Mouse (Mus musculus) C2C12 (cell line): ENCODE measurements around the gene Zfp583. TPM values are rescaled to one million over a fixed set of nuclear protein-coding genes. Genes with fewer than 3 reads are reported as not detected.

Source experiments
- H3K27me3 ChIP-seq: one replicate; pipeline ENCODE4 v1.6.1; 2011; ENCODE audit not compliant: control insufficient read depth, insufficient read depth, insufficient read length
- H3K36me3 ChIP-seq: one replicate; pipeline ENCODE4 v1.6.1; 2011; ENCODE audit not compliant: control insufficient read depth, insufficient read depth
- H3K4me3 ChIP-seq: one replicate; pipeline ENCODE4 v1.5.1; 2011; ENCODE audit warnings: mild to moderate bottlenecking, control low read depth; ENCODE audit not compliant: poor library complexity, insufficient read depth, severe bottlenecking
- H3K79me2 ChIP-seq: one replicate; pipeline ENCODE4 v1.6.1; 2011; ENCODE audit not compliant: control insufficient read depth, insufficient read depth
- H3K79me3 ChIP-seq: one replicate; pipeline ENCODE4 v1.6.1; 2011; ENCODE audit warnings: low read depth, control low read depth
- H3ac ChIP-seq: one replicate; pipeline ENCODE3; 2011; ENCODE audit warnings: low read depth; ENCODE audit not compliant: control insufficient read depth, insufficient read length
- CEBPB ChIP-seq: IDR thresholded peaks from one replicate; pipeline ENCODE4 v1.6.1; 2011; ENCODE audit warnings: low read depth, mild to moderate bottlenecking, control low read depth, moderate library complexity
- CTCF ChIP-seq: IDR thresholded peaks from one replicate; pipeline ENCODE4 v1.5.1; 2011; ENCODE audit not compliant: control insufficient read depth, insufficient read depth, insufficient read length
- FOSL1 ChIP-seq: IDR thresholded peaks from one replicate; pipeline ENCODE4 v1.8.0; 2011; ENCODE audit warnings: mild to moderate bottlenecking, low read length; ENCODE audit not compliant: poor library complexity, insufficient read depth, severe bottlenecking
- MAX ChIP-seq: IDR thresholded peaks from one replicate; pipeline ENCODE4 v1.6.1; 2011; ENCODE audit warnings: mild to moderate bottlenecking, control low read depth
- MYOD1 ChIP-seq: IDR thresholded peaks from one replicate; pipeline ENCODE4 v1.6.1; 2011; ENCODE audit warnings: low read depth; ENCODE audit not compliant: control insufficient read depth, insufficient read length
- MYOG ChIP-seq: IDR thresholded peaks from one replicate; pipeline ENCODE4 v1.6.1; 2011; ENCODE audit not compliant: control insufficient read depth, insufficient read length; ENCODE audit errors: extremely low read depth
- USF1 ChIP-seq: IDR thresholded peaks from one replicate; pipeline ENCODE4 v1.6.1; 2011; ENCODE audit warnings: low read depth, mild to moderate bottlenecking, control low read depth, moderate library complexity
- polyA plus RNA-seq: library from polyadenylated mRNA; unstranded; fragments of >200 nt; fragmentation: generic; extraction: Trizol; gene quantifications from one replicate; pipeline ENCODE4 v1.2.1, GENCODE M21; 2012; ENCODE audit warnings: missing spikeins

The Zfp583 gene
- polyA plus RNA-seq, 1 experiment = 0.18 TPM

DNA sequence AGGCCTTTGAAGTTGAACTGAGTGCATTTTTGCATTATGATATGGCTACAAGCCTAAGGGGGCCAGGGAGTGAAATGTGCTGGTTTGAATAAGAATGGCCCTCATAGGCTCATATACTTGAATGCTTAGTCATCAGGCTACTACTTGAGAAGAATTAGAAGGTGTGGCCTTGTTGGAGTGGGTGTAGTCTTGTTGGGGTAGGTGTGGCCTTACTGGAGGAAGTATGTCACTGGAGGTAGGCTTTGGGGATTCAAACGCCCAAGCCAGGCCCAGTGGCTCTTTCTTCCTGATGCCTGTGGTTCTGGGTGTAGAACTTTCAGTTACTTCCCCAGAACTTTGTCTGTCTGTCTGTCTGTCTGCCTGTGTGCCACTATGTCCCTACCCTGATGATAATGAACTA, 33.7 kb upstream of the Zfp583 start:
- Histone ChIP-seq H3K79me2 (no peaks in the 10 kb centered on the region), H3K36me3 (no peaks in the 10 kb centered on the region), H3K27me3 (no peaks in the 10 kb centered on the region), H3ac (no peak overlapping the region), H3K79me3 (peaks cover 3% of the 10 kb centered on the region), H3K4me3 (no peak overlapping the region)
- TF ChIP-seq MAX (no peak), FOSL1 (no peak), CEBPB (no peak), USF1 (no peak), MYOD1 (no peak), MYOG (no peak), CTCF (no peak)

- TF ChIP-seq CEBPB (no peak), FOSL1 (no peak), MYOG (no peak), MAX (no peak), CTCF (no peak), MYOD1 (no peak), USF1 (no peak)
- Histone ChIP-seq H3K79me2 (no peaks in the 10 kb centered on the region), H3K4me3 (peak within 1 kb of the TSS; percentile 36), H3K36me3 (no peaks in the 10 kb centered on the region), H3ac (peak within 1 kb of the TSS; percentile 87), H3K79me3 (peaks cover 3% of the 10 kb centered on the region), H3K27me3 (no peaks in the 10 kb centered on the region)
These were observed 32.0 kb upstream of the Zfp583 start, which contains the start of gene Zfp78 for GRCm38 (mm10) chr7:6363047-6363488. Zfp78 (plus strand) TSS chr7:6363280.

GRCm38 (mm10) chr7:6362268-6363046, 31.4 kb upstream of the Zfp583 start:
- H3K27me3 ChIP-seq = peaks cover under 1% of the 10 kb centered on the region
- H3K36me3 ChIP-seq = no peaks in the 10 kb centered on the region
- peak overlapping the region; percentile 47 for H3ac ChIP-seq
- H3K79me3 ChIP-seq = peaks cover 3% of the 10 kb centered on the region
- no peaks in the 10 kb centered on the region for H3K79me2 ChIP-seq
- H3K4me3 ChIP-seq = peak overlapping the region; percentile 36
- TF ChIP-seq FOSL1 (no peak), MYOG (no peak), CTCF (no peak)

DNA sequence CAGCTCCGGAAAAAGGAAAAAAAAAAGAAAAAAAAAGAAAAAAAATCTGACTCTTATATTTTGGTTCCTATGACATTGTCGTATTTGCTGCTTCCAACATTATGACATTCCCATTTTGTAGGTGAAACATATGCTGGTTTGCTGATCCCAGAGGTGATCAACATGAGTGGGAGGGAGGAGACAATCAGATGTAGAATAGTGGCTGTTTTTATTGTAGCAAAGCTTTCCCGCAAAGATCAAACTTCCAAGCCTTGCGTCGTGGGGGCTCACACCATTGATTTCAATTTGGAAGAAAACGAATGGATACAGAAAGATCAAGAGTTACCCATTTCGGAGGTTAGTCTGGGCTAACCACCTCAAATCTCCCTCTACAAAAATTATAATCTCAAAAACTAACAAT, 30.7 kb upstream of the Zfp583 start:
- Histone ChIP-seq H3K79me2 (no peaks in the 10 kb centered on the region), H3K4me3 (no peak overlapping the region), H3K27me3 (peaks cover 3% of the 10 kb centered on the region), H3K79me3 (peaks cover 3% of the 10 kb centered on the region), H3K36me3 (no peaks in the 10 kb centered on the region), H3ac (no peak overlapping the region)
- TF ChIP-seq MYOG = no peak
- no peak for TF ChIP-seq FOSL1
- no peak for TF ChIP-seq MYOD1
- TF ChIP-seq USF1 = no peak
- no peak for TF ChIP-seq MAX
- no peak for TF ChIP-seq CEBPB
- no peak for TF ChIP-seq CTCF

- H3K79me2 ChIP-seq = no peaks in the 10 kb centered on the region
- no peaks in the 10 kb centered on the region for H3K36me3 ChIP-seq
- peaks cover 2% of the 10 kb centered on the region for H3K79me3 ChIP-seq
- TF ChIP-seq FOSL1 (no peak), MYOD1 (no peak)
- H3ac ChIP-seq = no peak overlapping the region
- peaks cover 3% of the 10 kb centered on the region for H3K27me3 ChIP-seq
- no peak overlapping the region for H3K4me3 ChIP-seq
These were observed 29.5 kb upstream of the Zfp583 start for GRCm38 (mm10) chr7:6360477-6361060.

DNA sequence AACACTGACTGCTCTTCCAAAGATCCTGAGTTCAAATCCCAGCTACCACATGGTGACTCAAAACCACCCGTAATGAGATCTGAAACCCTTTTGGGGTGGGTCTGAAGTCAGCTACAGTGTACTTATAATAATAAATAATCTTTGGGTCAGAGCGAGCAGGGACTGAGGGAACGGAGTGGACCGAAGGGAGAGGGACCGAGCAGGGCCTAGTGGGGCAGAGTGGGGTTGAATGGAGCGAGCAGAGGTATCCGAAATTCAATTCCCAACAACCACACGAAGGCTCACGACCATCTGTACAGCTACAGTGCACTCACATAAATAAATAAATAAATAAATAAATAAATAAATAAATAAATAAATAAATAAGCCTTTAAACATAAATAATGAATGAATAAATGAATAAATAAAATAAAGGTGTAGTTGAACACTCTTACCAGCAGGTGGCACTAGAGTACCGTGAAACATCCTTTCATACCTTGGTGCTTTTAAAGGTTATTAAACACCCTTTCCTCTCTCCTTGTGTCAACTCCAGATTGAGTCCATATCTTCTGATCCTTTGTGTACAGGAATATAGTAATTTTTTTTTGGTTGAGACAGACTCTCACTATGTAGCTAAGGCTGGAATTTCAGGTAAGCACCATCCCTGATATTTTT, 28.0 kb upstream of the Zfp583 start:
- no peak for TF ChIP-seq MYOG
- peak; percentile 10 for TF ChIP-seq CTCF
- Histone ChIP-seq H3K79me2 (no peaks in the 10 kb centered on the region), H3ac (no peak overlapping the region), H3K4me3 (no peak overlapping the region), H3K27me3 (peaks cover 3% of the 10 kb centered on the region), H3K79me3 (no peaks in the 10 kb centered on the region), H3K36me3 (no peaks in the 10 kb centered on the region)
